Mouse (Mus musculus) myocyte (in vitro differentiated cells): ENCODE results near the gene Gm42791. TPM values are rescaled to one million over a fixed set of nuclear protein-coding genes. Genes with fewer than 3 reads are reported as not detected.

ENCODE experiments used
- H3K27me3 ChIP-seq: one replicate; pipeline ENCODE4 v1.6.1; 2011; ENCODE audit not compliant: control insufficient read depth, insufficient read depth, insufficient read length
- H3K36me3 ChIP-seq: one replicate; pipeline ENCODE4 v1.6.1; 2011; ENCODE audit not compliant: control insufficient read depth, insufficient read depth
- H3K4me2 ChIP-seq: one replicate; pipeline ENCODE4 v1.6.1; 2011; ENCODE audit warnings: low read depth, control low read depth
- H3K4me3 ChIP-seq: one replicate; pipeline ENCODE4 v1.5.1; 2011; ENCODE audit warnings: mild to moderate bottlenecking, control low read depth, moderate library complexity
- H3K79me2 ChIP-seq: one replicate; pipeline ENCODE4 v1.6.1; 2011; ENCODE audit not compliant: control insufficient read depth, insufficient read depth
- H3ac ChIP-seq: one replicate; pipeline ENCODE4 v1.6.1; 2011; ENCODE audit not compliant: control insufficient read depth, insufficient read length
- CEBPB ChIP-seq: IDR thresholded peaks from 2 replicates; pipeline ENCODE4 v1.6.1; 2011; ENCODE audit warnings: mild to moderate bottlenecking, moderate library complexity; ENCODE audit not compliant: poor library complexity, insufficient read depth, severe bottlenecking
- E2F4 ChIP-seq: IDR thresholded peaks from one replicate; pipeline ENCODE4 v1.6.1; 2011; ENCODE audit warnings: mild to moderate bottlenecking, control low read depth, moderate library complexity; ENCODE audit not compliant: insufficient read depth
- MAX ChIP-seq: IDR thresholded peaks from one replicate; pipeline ENCODE4 v1.6.1; 2011; ENCODE audit warnings: low read depth, mild to moderate bottlenecking, control low read depth
- MYOD1 ChIP-seq, 3 experiments: IDR thresholded peaks; one replicate each; pipeline ENCODE4 v1.6.1; 2011; ENCODE audit warnings: control low read depth in 2 of 3, low read depth in 2 of 3, mild to moderate bottlenecking in 2 of 3, moderate library complexity in 1 of 3; ENCODE audit not compliant: insufficient read length in 2 of 3, control insufficient read depth in 1 of 3
- MYOG ChIP-seq, 3 experiments: IDR thresholded peaks; one replicate each; pipeline ENCODE4 v1.6.1; 2011; ENCODE audit warnings: control low read depth in 2 of 3, low read depth in 2 of 3, mild to moderate bottlenecking in 2 of 3; ENCODE audit not compliant: insufficient read length in 2 of 3, control insufficient read depth in 1 of 3, insufficient read depth in 1 of 3
- POLR2A ChIP-seq: IDR thresholded peaks from one replicate; pipeline ENCODE4 v1.6.1; 2011; ENCODE audit warnings: low read depth, mild to moderate bottlenecking, control low read depth, moderate library complexity; ENCODE audit not compliant: insufficient read length
- POLR2AphosphoS2 ChIP-seq: IDR thresholded peaks from one replicate; pipeline ENCODE4 v1.6.1; 2011; ENCODE audit warnings: low read depth, control low read depth; ENCODE audit not compliant: insufficient read length
- REST ChIP-seq: IDR thresholded peaks from one replicate; pipeline ENCODE4 v1.6.1; 2011; ENCODE audit warnings: mild to moderate bottlenecking, control low read depth, moderate library complexity; ENCODE audit not compliant: insufficient read depth, insufficient read length
- SRF ChIP-seq: IDR thresholded peaks from one replicate; pipeline ENCODE4 v1.6.1; 2011; ENCODE audit warnings: low read depth; ENCODE audit not compliant: control insufficient read depth, insufficient read length
- TCF12 ChIP-seq: IDR thresholded peaks from one replicate; pipeline ENCODE4 v1.6.1; 2011; ENCODE audit warnings: mild to moderate bottlenecking, control low read depth; ENCODE audit not compliant: poor library complexity, insufficient read depth, severe bottlenecking
- TCF3 ChIP-seq: IDR thresholded peaks from one replicate; pipeline ENCODE4 v1.6.1; 2011; ENCODE audit warnings: low read depth, control low read depth; ENCODE audit not compliant: insufficient read length
- USF1 ChIP-seq: IDR thresholded peaks from one replicate; pipeline ENCODE4 v1.6.1; 2011; ENCODE audit warnings: low read depth, mild to moderate bottlenecking, control low read depth, moderate library complexity
- polyA plus RNA-seq: library from polyadenylated mRNA; unstranded; fragments of >200 nt; fragmentation: generic; extraction: Trizol; gene quantifications from one replicate; pipeline ENCODE4 v1.2.1, GENCODE M21; 2012; ENCODE audit warnings: missing spikeins

The Gm42791 gene
- polyA plus RNA-seq, 1 experiment, result 0.11 TPM

DNA sequence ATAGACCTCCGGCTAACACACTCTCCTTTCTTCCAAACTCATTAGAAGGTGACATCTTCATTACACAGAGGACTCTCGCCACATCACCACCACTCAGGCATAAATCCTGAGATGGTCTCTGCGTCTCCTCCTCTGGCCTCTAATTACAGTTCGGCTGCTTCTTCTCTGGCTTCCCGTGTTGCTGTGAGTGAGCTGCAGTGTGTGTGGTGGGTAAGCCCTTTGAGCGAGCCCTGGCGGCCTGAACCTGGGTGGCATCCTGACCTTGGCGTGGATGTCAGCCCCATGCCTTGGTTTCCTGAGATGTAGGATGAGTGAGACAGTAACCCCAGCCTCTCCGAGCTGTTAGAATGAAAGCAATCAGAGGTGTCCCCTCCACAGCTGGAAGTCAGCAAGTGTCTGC lies 46.4 kb downstream of the Gm42791 start:
- Histone ChIP-seq H3K4me3 (no peak overlapping the region), H3K27me3 (no peaks in the 10 kb centered on the region), H3K79me2 (no peaks in the 10 kb centered on the region), H3K4me2 (no peak overlapping the region), H3ac (no peak overlapping the region), H3K36me3 (no peaks in the 10 kb centered on the region)
- TF ChIP-seq USF1 (no peak), REST (no peak), MYOG (IDR thresholded peaks at IDR 0.05; ENCODE audit: control insufficient read depth in 1 of 3, insufficient read depth in 1 of 3, insufficient read length in 2 of 3, low read depth in 2 of 3) (no peak), MYOD1 (IDR thresholded peaks at IDR 0.05; ENCODE audit: control insufficient read depth in 1 of 3, insufficient read length in 2 of 3, low read depth in 2 of 3) (no peak), MAX (no peak), CEBPB (no peak), TCF12 (no peak), E2F4 (no peak), TCF3 (no peak), POLR2AphosphoS2 (no peak), POLR2A (no peak), SRF (no peak)

DNA sequence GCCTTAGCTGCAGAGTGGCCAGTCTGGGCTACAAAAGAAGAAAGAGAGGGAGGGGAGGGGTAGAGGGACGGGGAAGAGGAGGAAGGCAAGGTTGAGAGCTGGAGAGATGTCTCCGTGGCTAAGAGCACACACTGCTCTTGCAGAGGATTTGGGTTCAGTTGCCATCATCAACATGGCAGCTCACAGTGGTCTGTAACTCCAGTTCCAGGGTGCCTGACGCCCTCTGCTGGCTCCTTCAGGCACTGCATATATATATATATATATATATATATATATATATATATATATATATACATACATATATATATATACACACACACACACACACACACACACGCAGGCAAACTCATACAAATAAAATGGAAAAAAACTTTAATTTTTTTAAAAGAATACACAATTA lies 47.5 kb downstream of the Gm42791 start:
- H3K4me2 ChIP-seq, result no peak overlapping the region
- no peaks in the 10 kb centered on the region for H3K27me3 ChIP-seq
- no peaks in the 10 kb centered on the region for H3K79me2 ChIP-seq
- H3K4me3 ChIP-seq, result no peak overlapping the region
- H3ac ChIP-seq, result no peak overlapping the region
- no peak for TF ChIP-seq TCF3
- no peak for TF ChIP-seq USF1
- TF ChIP-seq POLR2AphosphoS2, result no peak
- TF ChIP-seq MAX, result no peak
- TF ChIP-seq CEBPB, result no peak
- no peak for TF ChIP-seq MYOG (IDR thresholded peaks at IDR 0.05; ENCODE audit: control insufficient read depth in 1 of 3, insufficient read depth in 1 of 3, insufficient read length in 2 of 3, low read depth in 2 of 3)
- TF ChIP-seq MYOD1 (IDR thresholded peaks at IDR 0.05; ENCODE audit: control insufficient read depth in 1 of 3, insufficient read length in 2 of 3, low read depth in 2 of 3), result no peak
- no peaks in the 10 kb centered on the region for H3K36me3 ChIP-seq

GRCm38 (mm10) chr5:148946787-148947186 lies 48.2 kb downstream of the Gm42791 start:
- TF ChIP-seq POLR2A (no peak), E2F4 (no peak), POLR2AphosphoS2 (no peak), TCF3 (no peak), MYOD1 (IDR thresholded peaks at IDR 0.05; ENCODE audit: control insufficient read depth in 1 of 3, insufficient read length in 2 of 3, low read depth in 2 of 3) (no peak), MAX (no peak), TCF12 (no peak), USF1 (no peak), REST (no peak), SRF (no peak), CEBPB (no peak), MYOG (IDR thresholded peaks at IDR 0.05; ENCODE audit: control insufficient read depth in 1 of 3, insufficient read depth in 1 of 3, insufficient read length in 2 of 3, low read depth in 2 of 3) (no peak)
- no peak overlapping the region for H3K4me3 ChIP-seq

GRCm38 (mm10) chr5:148945735-148946134 lies 49.2 kb downstream of the Gm42791 start:
- Histone ChIP-seq H3K36me3 (no peaks in the 10 kb centered on the region), H3K27me3 (no peaks in the 10 kb centered on the region), H3K79me2 (no peaks in the 10 kb centered on the region), H3K4me2 (no peak overlapping the region), H3ac (no peak overlapping the region), H3K4me3 (no peak overlapping the region)
- TF ChIP-seq MYOD1 (IDR thresholded peaks at IDR 0.05; ENCODE audit: control insufficient read depth in 1 of 3, insufficient read length in 2 of 3, low read depth in 2 of 3) (no peak), USF1 (no peak), POLR2AphosphoS2 (no peak), POLR2A (no peak), CEBPB (no peak)

More at GRCm38 (mm10) chr5:148946787-148947186, 48.2 kb downstream of the Gm42791 start:
- Histone ChIP-seq H3K27me3 (no peaks in the 10 kb centered on the region), H3K4me2 (no peak overlapping the region), H3K36me3 (no peaks in the 10 kb centered on the region), H3ac (no peak overlapping the region), H3K79me2 (no peaks in the 10 kb centered on the region)

GRCm38 (mm10) chr5:148944024-148944423 lies 50.9 kb downstream of the Gm42791 start:
- Histone ChIP-seq H3K4me2 (no peak overlapping the region), H3K79me2 (no peaks in the 10 kb centered on the region), H3K36me3 (no peaks in the 10 kb centered on the region), H3K27me3 (no peaks in the 10 kb centered on the region), H3K4me3 (no peak overlapping the region), H3ac (no peak overlapping the region)
- TF ChIP-seq REST, result no peak
- TF ChIP-seq CEBPB, result no peak
- TF ChIP-seq TCF12, result no peak
- no peak for TF ChIP-seq SRF
- TF ChIP-seq USF1, result no peak
- no peak for TF ChIP-seq E2F4
- TF ChIP-seq POLR2A, result no peak
- no peak for TF ChIP-seq MYOG (IDR thresholded peaks at IDR 0.05; ENCODE audit: control insufficient read depth in 1 of 3, insufficient read depth in 1 of 3, insufficient read length in 2 of 3, low read depth in 2 of 3)
